Comparison of ENCODE assay signal across 16 mouse cellular contexts in the genomic region with DNA sequence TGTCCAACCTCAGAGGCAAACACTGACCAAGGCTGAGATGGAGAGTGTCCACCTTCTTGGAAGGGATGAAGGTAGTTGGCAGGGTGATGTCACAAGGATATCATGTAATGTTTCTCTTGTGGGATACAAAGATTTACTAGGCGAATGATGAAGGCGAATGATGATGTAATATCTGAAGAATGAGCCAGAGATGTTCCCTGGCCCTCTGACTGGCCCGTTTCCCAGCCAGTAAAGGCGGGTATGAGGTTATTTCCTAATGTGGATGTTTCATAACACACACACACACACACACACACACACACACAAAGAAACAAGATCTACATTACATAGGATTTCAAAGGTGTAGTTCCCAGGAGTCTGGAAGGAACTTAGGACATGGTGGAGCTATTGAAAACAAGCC.
DNase-seq lines count a peak whose midpoint lies in the region; ATAC-seq and TF ChIP-seq lines count a peak whose summit lies in the region.
"Had no signal": no experiment of that assay in that cellular context is flagged by ENCODE, and none has a peak within 500 bp of the region (broad histone marks: within the 10 kb centered on the region; RNA-seq: fewer than 3 reads in every experiment).

No protein-coding gene starts in this region.

- TF ChIP-seq POLR2A in lung, adult 2 months (IDR thresholded peaks at IDR 0.05; ENCODE audit: borderline replicate concordance, extremely low read depth, low read depth, low read length): no peak
- TF ChIP-seq POLR2A in limb, embryonic 14.5 days (IDR thresholded peaks at IDR 0.05; ENCODE audit: borderline replicate concordance, extremely low read depth, insufficient read depth, insufficient read length): no peak

- 0 out of 2 replicates have a peak, but pooled peaks have one; percentile 14 for TF ChIP-seq EP300 in lung, postnatal 0 days (IDR thresholded peaks at IDR 0.05)

- ATAC-seq in lung, postnatal 0 days: peak; percentile 38; the same call in 1 of the 2 replicates
- ATAC-seq in limb, embryonic 14.5 days (ENCODE audit: low FRiP score, low read depth): peak; percentile 26; the same call in 1 of the 2 replicates
- ATAC-seq in forebrain, postnatal 0 days: no peak
- ATAC-seq: inflammation-experienced regulatory T-cells, adult 6 months; midbrain, embryonic 16.5 days had no signal

- H3K4me3 ChIP-seq in lung, postnatal 0 days (ENCODE audit: low read depth, low read length): no peak overlapping the region
- no peak overlapping the region for H3K4me3 ChIP-seq in lung, adult 2 months (replicated peaks; ENCODE audit: extremely low read depth, low read depth, low read length)
- no peak overlapping the region for H3K4me3 ChIP-seq in limb, embryonic 14.5 days (replicated peaks; ENCODE audit: low read length)
- H3K4me3 ChIP-seq in forebrain, postnatal 0 days (ENCODE audit: low read depth, low read length): no peak overlapping the region
- H3K4me3 ChIP-seq: hindbrain, embryonic 12.5 days; kidney, embryonic 15.5 days; megakaryocyte, embryonic 14.5 days had no signal

- TF ChIP-seq CTCF in lung, postnatal 0 days (IDR thresholded peaks at IDR 0.05): no peak
- TF ChIP-seq CTCF in lung, adult 2 months (IDR thresholded peaks at IDR 0.05; ENCODE audit: insufficient read depth, low read length): no peak
- no peak for TF ChIP-seq CTCF in forebrain, postnatal 0 days (IDR thresholded peaks at IDR 0.05; ENCODE audit: low read depth)

- H3K27me3 ChIP-seq in lung, postnatal 0 days (replicated peaks; ENCODE audit: insufficient read depth, low read length): no peaks in the 10 kb centered on the region
- no peaks in the 10 kb centered on the region for H3K27me3 ChIP-seq in limb, embryonic 14.5 days (ENCODE audit: control insufficient read depth, insufficient read depth, low read length)
- H3K27me3 ChIP-seq in forebrain, postnatal 0 days (ENCODE audit: insufficient read depth, low read length): no peaks in the 10 kb centered on the region
- H3K27me3 ChIP-seq: megakaryocyte, embryonic 14.5 days had no signal

- H3K4me1 ChIP-seq in lung, postnatal 0 days (ENCODE audit: insufficient read depth, low read depth, low read length): no peaks in the 10 kb centered on the region
- no peaks in the 10 kb centered on the region; the same call in 1 of the 2 replicates for H3K4me1 ChIP-seq in lung, adult 2 months (ENCODE audit: control insufficient read depth, insufficient read depth, low read length)
- no peaks in the 10 kb centered on the region for H3K4me1 ChIP-seq in limb, embryonic 14.5 days (ENCODE audit: control insufficient read depth, insufficient read depth, low read length)
- H3K4me1 ChIP-seq in forebrain, postnatal 0 days (ENCODE audit: insufficient read depth): no peaks in the 10 kb centered on the region
- H3K4me1 ChIP-seq: hindbrain, embryonic 12.5 days; kidney, embryonic 15.5 days; megakaryocyte, embryonic 14.5 days had no signal

- H3K9me3 ChIP-seq in lung, postnatal 0 days (ENCODE audit: low read length): no peaks in the 10 kb centered on the region
- no peaks in the 10 kb centered on the region for H3K9me3 ChIP-seq in limb, embryonic 14.5 days (ENCODE audit: control insufficient read depth, low read length)
- no peaks in the 10 kb centered on the region for H3K9me3 ChIP-seq in forebrain, postnatal 0 days (ENCODE audit: low read length)
- H3K9me3 ChIP-seq: hindbrain, embryonic 12.5 days; kidney, embryonic 15.5 days had no signal

- intact Hi-C loops in left cerebral cortex, postnatal 25 days (cut with DNase I): no loop called here

- 46% methylated on average over 4 of the region's 4 CpGs for WGBS in lung, postnatal 0 days
- WGBS in lung, adult 2 months: 54% methylated on average over 4 of the region's 4 CpGs
- 64% methylated on average over 4 of the region's 4 CpGs for WGBS in limb, embryonic 14.5 days
- 85% methylated on average over 4 of the region's 4 CpGs for WGBS in forebrain, postnatal 0 days

- no peak overlapping the region for H3K4me2 ChIP-seq in lung, postnatal 0 days (replicated peaks; ENCODE audit: low read depth, low read length)
- no peak overlapping the region for H3K4me2 ChIP-seq in limb, embryonic 14.5 days (replicated peaks; ENCODE audit: low read depth, low read length, severe bottlenecking)
- H3K4me2 ChIP-seq in forebrain, postnatal 0 days (ENCODE audit: low read depth): no peak overlapping the region
- H3K4me2 ChIP-seq: hindbrain, embryonic 12.5 days; kidney, embryonic 15.5 days had no signal

- H3K27ac ChIP-seq in lung, postnatal 0 days (ENCODE audit: low read length): no peak overlapping the region
- H3K27ac ChIP-seq in limb, embryonic 14.5 days (replicated peaks; ENCODE audit: low read depth, low read length): no peak overlapping the region
- H3K27ac ChIP-seq in forebrain, postnatal 0 days (ENCODE audit: low read depth, low read length): no peak overlapping the region
- H3K27ac ChIP-seq: hindbrain, embryonic 12.5 days; kidney, embryonic 15.5 days had no signal

- H3K36me3 ChIP-seq in lung, postnatal 0 days (ENCODE audit: insufficient read depth, low read length): no peaks in the 10 kb centered on the region
- no peaks in the 10 kb centered on the region for H3K36me3 ChIP-seq in limb, embryonic 14.5 days (ENCODE audit: control insufficient read depth, insufficient read depth, low read length)
- no peaks in the 10 kb centered on the region for H3K36me3 ChIP-seq in forebrain, postnatal 0 days (ENCODE audit: insufficient read depth)
- H3K36me3 ChIP-seq: hindbrain, embryonic 12.5 days; kidney, embryonic 15.5 days had no signal

- no peak overlapping the region for H3K9ac ChIP-seq in lung, postnatal 0 days (replicated peaks; ENCODE audit: low read depth)
- no peak overlapping the region for H3K9ac ChIP-seq in limb, embryonic 14.5 days (ENCODE audit: low read depth, low read length, severe bottlenecking)
- no peak overlapping the region for H3K9ac ChIP-seq in forebrain, postnatal 0 days
- H3K9ac ChIP-seq: hindbrain, embryonic 12.5 days; kidney, embryonic 15.5 days had no signal

- DNase-seq in adrenal gland, postnatal 14 days: peak; percentile 10
- DNase-seq in adrenal gland, adult 18-20 months (ENCODE audit: low spot score in 2 of 2): no peak
- peak; percentile 59 for DNase-seq in lung, postnatal 0 days (ENCODE audit: low spot score)
- DNase-seq in lung, adult 2 months: no peak
- DNase-seq in limb, embryonic 14.5 days (ENCODE audit: low spot score): no peak
- no peak for DNase-seq in layer of hippocampus, adult 11-12 months (ENCODE audit: low spot score)
- no peak for DNase-seq in left cerebral cortex, postnatal 25 days (ENCODE audit: low spot score in 2 of 2)
- DNase-seq in forebrain, postnatal 0 days: no peak
- DNase-seq: adrenal gland, adult 2 months; cerebellum, postnatal 25 days; thymus, adult 18-20 months had no signal

Comparison
In these comparisons a context has a peak if more than half of its experiments do, and no peak if none do; other contexts are left out.
1. DNase-seq: peak in adrenal gland, postnatal 14 days (single experiment) and lung, postnatal 0 days (single experiment); none in adrenal gland, adult 18-20 months (0 of 2), lung, adult 2 months (single experiment), limb, embryonic 14.5 days (single experiment), layer of hippocampus, adult 11-12 months (single experiment), left cerebral cortex, postnatal 25 days (0 of 2) and forebrain, postnatal 0 days (single experiment).